Mouse (Mus musculus) neural tube, embryonic 13.5 days (tissue): ENCODE data around the gene Nemf. TPM values are rescaled to one million over a fixed set of nuclear protein-coding genes. Genes with fewer than 3 reads are reported as not detected.
A peak's percentile ranks its signal among the peaks of the same experiment; 100 is the strongest.
"Not testable (repeated sequence)": the region's sequence is repeated elsewhere in the genome, so short reads cannot be mapped to it uniquely, and the experiment has no call there.

Source experiments
- ATAC-seq: fragments of 200-750 bp; cut with Nextera tagmentation; 2 replicates; pipeline ENCODE4 v1.8.0; 2017; ENCODE audit warnings: low read depth, mild to moderate bottlenecking, moderate TSS enrichment, moderate library complexity
- H3K27ac ChIP-seq: fragments of 300-500 bp; sonication (generic); replicated peaks from 2 replicates; pipeline ENCODE4 v1.5.1; 2015; ENCODE audit warnings: moderate library complexity, mild to moderate bottlenecking, inconsistent platforms
- H3K27me3 ChIP-seq: fragments of 300-500 bp; sonication (generic); 2 replicates; pipeline ENCODE4 v1.6.1; 2015; ENCODE audit warnings: mild to moderate bottlenecking, inconsistent platforms
- H3K36me3 ChIP-seq: fragments of 300-500 bp; sonication (generic); 2 replicates; pipeline ENCODE4 v1.6.1; 2015; ENCODE audit warnings: mild to moderate bottlenecking, inconsistent platforms
- H3K4me1 ChIP-seq: fragments of 300-500 bp; sonication (generic); replicated peaks from 2 replicates; pipeline ENCODE4 v1.6.1; 2015; ENCODE audit warnings: inconsistent platforms
- H3K4me2 ChIP-seq: fragments of 300-500 bp; sonication (generic); 2 replicates; pipeline ENCODE4 v1.6.1; 2015; ENCODE audit warnings: inconsistent platforms, mild to moderate bottlenecking, moderate library complexity
- H3K4me3 ChIP-seq: fragments of 300-500 bp; sonication (generic); 2 replicates; pipeline ENCODE4 v1.5.1; 2015; ENCODE audit warnings: mild to moderate bottlenecking, inconsistent platforms
- H3K9ac ChIP-seq: fragments of 300-500 bp; sonication (generic); 2 replicates; pipeline ENCODE4 v1.6.1; 2015; ENCODE audit warnings: moderate library complexity, mild to moderate bottlenecking, inconsistent platforms
- H3K9me3 ChIP-seq: fragments of 300-500 bp; sonication (generic); 2 replicates; pipeline ENCODE4 v1.6.1; 2016; ENCODE audit warnings: inconsistent platforms
- WGBS: fragments of 180-500 bp; shearing (Covaris S2); methylation state at CpG from one replicate; pipeline ENCODE4 v1.1.7; 2015; 5-methylcytosine and 5-hydroxymethylcytosine counted together
- polyA plus RNA-seq: library from polyadenylated mRNA; unstranded; fragments of >200 nt; fragmentation: Nextera tagmentation; extraction: Ambion mirVana; gene quantifications from 2 replicates; pipeline ENCODE4 v1.2.1, GENCODE M21; 2015

Nemf gene
- polyA plus RNA-seq, 1 experiment from 2014 or later = 96.5 TPM

- H3K4me1 ChIP-seq = no peaks in the 10 kb centered on the region
- no peaks in the 10 kb centered on the region for H3K36me3 ChIP-seq
- WGBS = 85% methylated on average over 6 of the region's 6 CpGs
- H3K9me3 ChIP-seq = no peaks in the 10 kb centered on the region
- no peaks in the 10 kb centered on the region for H3K27me3 ChIP-seq
- no peak overlapping the region for H3K27ac ChIP-seq
- H3K9ac ChIP-seq = no peak overlapping the region
- H3K4me3 ChIP-seq = no peak overlapping the region
- ATAC-seq = no peak
- H3K4me2 ChIP-seq = no peak overlapping the region
These were observed 28.7 kb upstream of the Nemf start for GRCm38 (mm10) chr12:69385542-69386280.

GRCm38 (mm10) chr12:69384606-69385005 is 27.6 kb upstream of the Nemf start:
- H3K9me3 ChIP-seq = no peaks in the 10 kb centered on the region
- H3K4me2 ChIP-seq = no peak overlapping the region
- ATAC-seq = no peak
- no peak overlapping the region for H3K27ac ChIP-seq
- no peaks in the 10 kb centered on the region for H3K27me3 ChIP-seq
- no peaks in the 10 kb centered on the region for H3K36me3 ChIP-seq
- no peaks in the 10 kb centered on the region for H3K4me1 ChIP-seq
- H3K9ac ChIP-seq = no peak overlapping the region
- 88% methylated on average over 5 of the region's 5 CpGs for WGBS
- H3K4me3 ChIP-seq = no peak overlapping the region

DNA sequence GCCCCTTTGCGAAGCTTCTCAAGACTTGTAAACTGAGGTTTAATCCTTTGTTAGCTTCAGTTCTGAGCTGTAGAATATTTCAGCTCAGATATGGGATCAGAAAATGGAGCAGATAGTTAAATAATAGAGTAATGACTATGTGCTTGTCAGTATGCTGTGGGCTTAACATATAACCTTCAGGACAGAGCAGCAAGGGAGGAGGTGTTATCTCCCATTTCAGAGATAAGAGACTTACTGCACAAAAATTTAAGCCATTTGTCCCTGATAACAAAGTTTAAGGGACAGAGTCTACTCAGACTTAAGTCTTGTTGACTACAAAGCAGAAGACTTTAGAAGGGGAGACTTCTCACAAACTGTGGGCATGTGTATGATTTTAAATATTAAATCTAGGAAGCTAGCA is 25.9 kb upstream of the Nemf start:
- no peak for ATAC-seq
- Histone ChIP-seq H3K27ac (no peak overlapping the region), H3K27me3 (no peaks in the 10 kb centered on the region), H3K9me3 (no peaks in the 10 kb centered on the region), H3K4me2 (no peak overlapping the region), H3K9ac (no peak overlapping the region), H3K4me3 (no peak overlapping the region), H3K4me1 (no peaks in the 10 kb centered on the region), H3K36me3 (no peaks in the 10 kb centered on the region)
- WGBS = 97% methylated on average over 1 of the region's 1 CpGs

DNA sequence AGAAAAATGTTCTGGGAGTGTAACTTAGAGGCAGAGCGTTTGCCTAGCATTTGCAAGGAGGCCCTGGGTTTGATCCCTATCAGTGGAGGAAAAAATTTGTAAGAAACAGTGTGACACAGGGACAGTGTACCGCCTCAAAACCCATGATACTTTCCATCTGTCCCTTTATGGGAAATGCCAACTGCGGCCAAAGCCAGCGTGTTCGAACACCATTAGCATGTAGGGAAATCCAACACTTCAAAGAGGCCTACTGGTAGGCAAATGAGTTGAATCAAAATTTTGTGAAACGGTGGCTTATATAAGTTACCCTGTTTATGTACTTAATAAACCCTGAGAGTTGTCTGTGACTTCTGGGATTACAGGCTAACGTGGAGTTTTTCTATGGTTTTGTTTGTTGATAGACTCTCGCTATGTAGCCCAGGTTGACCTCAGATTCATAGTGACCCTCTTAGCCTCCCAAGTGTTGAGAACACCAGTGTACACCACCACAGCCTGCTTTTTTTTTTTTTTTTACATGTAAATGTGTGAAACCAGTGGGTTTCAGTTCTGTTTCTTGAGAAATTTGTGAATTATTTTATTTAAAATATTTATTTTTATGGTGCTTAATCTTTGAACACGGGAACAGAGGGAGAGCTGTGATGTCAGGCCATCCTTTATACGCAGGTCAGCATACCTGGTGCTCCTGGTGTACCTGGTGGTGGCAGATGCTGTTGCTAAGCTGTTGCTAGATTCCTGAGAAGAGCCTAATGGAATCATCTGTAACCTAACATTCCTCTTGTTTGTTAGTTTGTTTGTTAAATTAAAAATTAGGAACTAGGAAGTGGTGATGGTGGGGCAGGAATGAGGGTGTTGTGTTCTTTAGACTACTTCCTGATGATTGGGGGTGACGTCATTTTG is 21.8 kb upstream of the Nemf start:
- Histone ChIP-seq H3K9me3 (no peaks in the 10 kb centered on the region), H3K9ac (no peak overlapping the region), H3K27me3 (no peaks in the 10 kb centered on the region), H3K4me1 (peaks cover 23% of the 10 kb centered on the region), H3K27ac (no peak overlapping the region), H3K4me2 (no peak overlapping the region), H3K4me3 (no peak overlapping the region), H3K36me3 (no peaks in the 10 kb centered on the region; the same call in 1 of the 2 replicates)
- WGBS = 94% methylated on average over 11 of the region's 11 CpGs
- no peak for ATAC-seq

DNA sequence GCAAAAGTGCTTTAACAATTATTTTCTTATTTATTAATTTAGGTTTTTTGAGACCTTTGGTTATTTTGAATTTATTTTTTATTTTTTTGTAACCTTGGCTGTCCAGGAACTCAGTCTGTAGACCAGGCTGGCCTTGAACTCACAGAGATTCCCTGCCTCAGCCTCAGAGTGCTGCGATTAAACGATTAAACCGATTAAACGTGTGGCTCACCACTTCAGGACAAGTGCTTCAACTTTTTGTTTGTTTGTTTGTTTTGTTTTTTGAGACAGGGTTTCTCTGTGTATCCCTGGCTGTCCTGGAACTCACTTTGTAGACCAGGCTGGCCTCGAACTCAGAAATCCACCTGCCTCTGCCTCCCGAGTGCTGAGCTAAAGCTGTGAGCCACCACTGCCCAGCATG is 20.7 kb upstream of the Nemf start:
- 96% methylated on average over 6 of the region's 6 CpGs for WGBS
- not testable (repeated sequence) for H3K9ac ChIP-seq, H3K36me3 ChIP-seq, ATAC-seq, H3K4me2 ChIP-seq, H3K27ac ChIP-seq, H3K27me3 ChIP-seq, H3K4me3 ChIP-seq, H3K9me3 ChIP-seq
- H3K4me1 ChIP-seq = peaks cover 33% of the 10 kb centered on the region

GRCm38 (mm10) chr12:69377188-69377587 is 20.2 kb upstream of the Nemf start:
- 96% methylated on average over 1 of the region's 1 CpGs for WGBS
- Histone ChIP-seq H3K9ac (no peak overlapping the region), H3K4me3 (no peak overlapping the region), H3K4me2 (no peak overlapping the region), H3K27ac (no peak overlapping the region), H3K9me3 (no peaks in the 10 kb centered on the region), H3K4me1 (peaks cover 33% of the 10 kb centered on the region), H3K36me3 (no peaks in the 10 kb centered on the region; the same call in 1 of the 2 replicates), H3K27me3 (no peaks in the 10 kb centered on the region)
- no peak for ATAC-seq

DNA sequence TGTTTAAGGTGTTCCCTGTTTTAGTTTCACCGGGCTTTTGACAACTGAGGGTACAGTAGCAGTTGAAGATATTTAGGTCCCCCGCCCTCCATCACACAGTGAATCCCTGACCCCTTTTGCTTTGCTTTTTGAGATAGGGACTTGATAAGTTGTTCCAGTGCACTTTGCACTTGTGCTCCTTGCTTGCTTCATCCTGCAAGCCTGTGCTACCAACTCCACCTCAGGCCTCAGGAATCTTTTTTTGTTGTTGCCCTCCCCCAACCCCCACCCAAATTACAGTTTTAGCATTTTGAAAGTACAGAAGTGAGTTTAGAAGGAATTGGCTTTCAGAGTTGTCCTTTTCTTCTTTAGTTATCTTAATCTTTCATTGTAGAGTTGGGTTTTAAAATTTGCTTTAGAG is 19.2 kb upstream of the Nemf start:
- 89% methylated on average over 2 of the region's 2 CpGs for WGBS
- Histone ChIP-seq H3K4me1 (peaks cover 35% of the 10 kb centered on the region), H3K4me3 (no peak overlapping the region), H3K27ac (no peak overlapping the region), H3K36me3 (no peaks in the 10 kb centered on the region; the same call in 1 of the 2 replicates), H3K9me3 (no peaks in the 10 kb centered on the region), H3K9ac (no peak overlapping the region), H3K27me3 (no peaks in the 10 kb centered on the region), H3K4me2 (no peak overlapping the region)
- no peak for ATAC-seq

DNA sequence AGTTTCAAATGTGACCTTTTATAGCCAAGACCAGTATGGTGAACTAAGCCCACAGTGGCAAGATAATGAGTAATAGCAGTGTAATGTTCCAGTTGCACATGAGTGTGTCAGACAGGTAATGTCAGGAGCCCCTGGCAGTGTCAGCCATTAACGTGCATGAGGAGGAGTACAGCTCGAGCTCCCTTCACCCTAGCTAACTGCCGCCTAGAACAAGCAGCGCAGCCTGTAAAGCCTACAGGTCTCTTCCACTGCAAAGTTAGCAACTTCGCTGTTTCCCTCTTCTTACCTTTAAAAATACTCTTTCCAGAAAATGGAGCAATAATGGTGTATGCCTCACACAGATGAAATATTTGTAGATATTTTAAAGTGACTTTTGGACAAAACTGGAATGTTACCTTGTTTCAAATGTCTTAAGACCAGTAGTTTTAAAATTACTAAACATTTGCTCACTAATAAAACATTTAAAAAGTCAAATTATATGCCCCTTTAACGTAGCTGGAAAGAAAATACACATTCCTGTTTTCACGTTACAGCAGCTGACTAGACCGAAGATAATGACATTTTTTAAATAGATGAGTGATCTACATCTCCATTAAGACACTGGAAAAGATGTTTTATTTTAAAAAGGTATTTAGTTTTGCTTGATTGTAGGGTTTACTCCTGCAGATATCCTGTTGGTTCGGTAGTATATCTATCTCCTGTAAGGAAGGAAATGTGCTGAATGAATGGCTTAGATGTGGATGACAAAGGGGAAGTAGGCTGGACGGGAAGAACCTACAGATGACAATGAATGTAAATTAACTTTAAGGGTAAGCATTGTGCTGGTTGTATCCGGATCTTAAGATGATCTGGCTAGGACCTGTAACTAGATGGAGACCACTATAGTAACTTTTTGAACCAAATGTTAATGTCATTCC is 17.1 kb upstream of the Nemf start:
- WGBS = 51% methylated on average over 11 of the region's 11 CpGs
- peak overlapping the region; percentile 98 for H3K9ac ChIP-seq
- H3K27me3 ChIP-seq = no peaks in the 10 kb centered on the region
- peak overlapping the region; percentile 99 for H3K4me3 ChIP-seq
- H3K27ac ChIP-seq = no peak overlapping the region
- peaks cover 40% of the 10 kb centered on the region for H3K4me1 ChIP-seq
- no peaks in the 10 kb centered on the region for H3K9me3 ChIP-seq
- no peak for ATAC-seq
- no peaks in the 10 kb centered on the region; the same call in 1 of the 2 replicates for H3K36me3 ChIP-seq
- H3K4me2 ChIP-seq = peak overlapping the region; percentile 98

DNA sequence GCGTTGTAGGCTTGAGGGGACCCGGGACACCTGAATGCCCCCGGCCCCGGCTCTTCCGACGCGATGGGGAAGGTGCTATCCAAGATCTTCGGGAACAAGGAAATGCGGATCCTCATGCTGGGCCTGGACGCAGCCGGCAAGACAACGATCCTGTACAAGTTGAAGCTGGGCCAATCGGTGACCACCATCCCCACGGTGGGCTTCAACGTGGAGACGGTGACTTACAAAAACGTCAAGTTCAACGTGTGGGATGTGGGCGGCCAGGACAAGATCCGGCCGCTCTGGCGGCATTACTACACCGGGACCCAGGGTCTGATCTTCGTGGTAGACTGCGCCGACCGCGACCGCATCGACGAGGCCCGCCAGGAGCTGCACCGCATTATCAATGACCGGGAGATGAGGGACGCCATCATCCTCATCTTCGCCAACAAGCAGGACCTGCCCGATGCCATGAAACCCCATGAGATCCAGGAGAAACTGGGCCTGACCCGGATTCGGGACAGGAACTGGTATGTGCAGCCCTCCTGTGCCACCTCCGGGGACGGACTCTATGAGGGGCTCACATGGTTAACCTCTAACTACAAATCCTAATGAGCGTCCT is 15.9 kb upstream of the Nemf start:
- Histone ChIP-seq H3K4me2 (peak overlapping the region; percentile 98), H3K4me1 (peaks cover 40% of the 10 kb centered on the region), H3K36me3 (no peaks in the 10 kb centered on the region; the same call in 1 of the 2 replicates), H3K4me3 (peak overlapping the region; percentile 99), H3K9me3 (no peaks in the 10 kb centered on the region), H3K27ac (peak overlapping the region; percentile 91), H3K9ac (peak overlapping the region; percentile 98), H3K27me3 (no peaks in the 10 kb centered on the region)
- peak; percentile 7; the same call in 1 of the 2 replicates for ATAC-seq
- under 1% methylated on average over 42 of the region's 42 CpGs for WGBS

- peak; percentile 95 for ATAC-seq
- Histone ChIP-seq H3K27ac (peak within 1 kb of the TSS; percentile 91), H3K36me3 (no peaks in the 10 kb centered on the region; the same call in 1 of the 2 replicates), H3K4me1 (peaks cover 40% of the 10 kb centered on the region), H3K4me3 (peak within 1 kb of the TSS; percentile 99), H3K9ac (peak within 1 kb of the TSS; percentile 98), H3K4me2 (peak within 1 kb of the TSS; percentile 98), H3K9me3 (no peaks in the 10 kb centered on the region), H3K27me3 (no peaks in the 10 kb centered on the region)
- WGBS = under 1% methylated on average over 112 of the region's 121 CpGs
These were observed 15.1 kb upstream of the Nemf start, which contains the start of the genes Arf6 and Gm9887 for GRCm38 (mm10) chr12:69371854-69372671. Gene Arf6 (plus strand): TSS chr12:69372150. Gene Gm9887 (minus strand): TSS chr12:69372458.
